Mouse (Mus musculus) stomach, embryonic 14.5 days (tissue): Measurements from ENCODE around the gene Cluh. TPM values are rescaled to one million over a fixed set of nuclear protein-coding genes. Genes with fewer than 3 reads are reported as not detected.

Source experiments
- ATAC-seq: fragments of 200-750 bp; cut with Nextera tagmentation; 2 replicates; pipeline ENCODE4 v1.8.0; 2017; ENCODE audit warnings: low read depth, moderate TSS enrichment; ENCODE audit not compliant: insufficient number of reproducible peaks, insufficient read depth, low FRiP score
- H3K27ac ChIP-seq: fragments of 300-500 bp; sonication (generic); 2 replicates; pipeline ENCODE4 v1.5.1; 2014; ENCODE audit warnings: mild to moderate bottlenecking, low read length, moderate library complexity, mixed read lengths
- H3K27me3 ChIP-seq: fragments of 300-500 bp; sonication (generic); 2 replicates; pipeline ENCODE4 v1.6.1; 2014; ENCODE audit warnings: low read length, control low read depth, mixed read lengths; ENCODE audit not compliant: control insufficient read depth, insufficient read depth
- H3K36me3 ChIP-seq: fragments of 300-500 bp; sonication (generic); 2 replicates; pipeline ENCODE4 v1.6.1; 2014; ENCODE audit warnings: mild to moderate bottlenecking, control low read depth, low read length, moderate library complexity, mixed read lengths; ENCODE audit not compliant: control insufficient read depth, insufficient read depth
- H3K4me1 ChIP-seq: fragments of 300-500 bp; sonication (generic); 2 replicates; pipeline ENCODE4 v1.6.1; 2014; ENCODE audit warnings: low read length, control low read depth, mixed read lengths; ENCODE audit not compliant: control insufficient read depth, insufficient read depth
- H3K4me2 ChIP-seq: fragments of 300-500 bp; sonication (generic); replicated peaks from 2 replicates; pipeline ENCODE4 v1.6.1; 2014; ENCODE audit warnings: low read depth, low read length, control low read depth
- H3K4me3 ChIP-seq: fragments of 300-500 bp; sonication (generic); 2 replicates; pipeline ENCODE4 v1.5.1; 2014; ENCODE audit warnings: low read depth, low read length, control low read depth
- H3K9ac ChIP-seq: fragments of 300-500 bp; sonication (generic); replicated peaks from 2 replicates; pipeline ENCODE4 v1.6.1; 2014; ENCODE audit warnings: low read depth, mild to moderate bottlenecking, control low read depth, low read length, moderate library complexity, mixed read lengths
- H3K9me3 ChIP-seq: fragments of 300-500 bp; sonication (generic); 2 replicates; pipeline ENCODE4 v1.6.1; 2016; ENCODE audit warnings: low read depth, low read length, control low read depth; ENCODE audit not compliant: control insufficient read depth
- WGBS: fragments of 180-500 bp; shearing (Covaris S2); extraction: QIAGEN DNeasy Blood & Tissue Kit; methylation state at CpG from one replicate; pipeline ENCODE4 v1.1.7; 2014; 5-methylcytosine and 5-hydroxymethylcytosine counted together
- polyA plus RNA-seq: library from polyadenylated mRNA; unstranded; fragments of >200 nt; fragmentation: Nextera tagmentation; extraction: Ambion mirVana; gene quantifications from 2 replicates; pipeline ENCODE4 v1.2.1, GENCODE M21; 2014

The Cluh gene
- polyA plus RNA-seq, 1 experiment from 2014 or later: 24.0 TPM

DNA sequence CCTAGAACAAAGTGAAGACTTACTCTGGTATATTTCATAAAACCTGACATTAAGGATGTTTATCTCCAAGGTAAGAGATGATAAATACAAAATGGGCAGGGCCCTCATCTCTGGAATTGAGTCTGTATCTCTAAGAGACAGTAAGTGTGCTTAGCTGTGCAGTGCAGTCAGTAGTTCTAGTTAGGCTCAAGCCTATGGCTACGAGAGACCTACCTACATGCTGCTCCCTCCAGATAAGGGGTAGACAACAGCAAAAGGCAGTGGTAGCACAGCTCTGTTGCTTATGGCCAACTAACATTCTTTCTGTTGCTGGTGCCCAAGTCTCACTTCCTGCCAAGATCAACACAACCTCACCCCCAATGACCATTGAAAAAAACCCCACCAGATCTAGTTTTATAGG lies 24.3 kb downstream of the Cluh start:
- no peaks in the 10 kb centered on the region for H3K9me3 ChIP-seq
- H3K27me3 ChIP-seq: no peaks in the 10 kb centered on the region
- ATAC-seq: no peak

DNA sequence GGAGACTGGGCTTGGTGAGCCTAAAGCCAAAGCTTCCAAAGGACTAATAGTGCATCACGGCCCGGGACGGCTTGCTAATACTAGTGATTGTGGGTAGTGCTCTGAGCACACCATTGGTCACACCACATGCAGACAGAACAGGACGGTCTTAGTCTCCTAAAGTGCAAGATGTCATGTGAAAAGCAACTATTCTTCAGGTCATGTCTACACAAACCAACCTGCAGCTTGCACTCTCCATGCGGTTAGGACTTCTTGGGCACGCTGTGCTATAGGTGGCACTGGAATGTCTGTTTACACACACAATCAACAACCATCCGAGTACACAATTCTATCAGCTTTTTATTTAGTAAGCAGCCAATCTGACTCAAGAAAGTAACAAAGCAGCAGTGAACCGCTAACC lies 25.4 kb downstream of the Cluh start:
- Histone ChIP-seq H3K27ac (no peak overlapping the region), H3K4me2 (no peak overlapping the region), H3K4me3 (no peak overlapping the region), H3K36me3 (peaks cover 51% of the 10 kb centered on the region), H3K4me1 (no peaks in the 10 kb centered on the region), H3K27me3 (no peaks in the 10 kb centered on the region), H3K9ac (no peak overlapping the region), H3K9me3 (no peaks in the 10 kb centered on the region)
- no peak; the same call in 1 of the 2 replicates for ATAC-seq
- WGBS: 92% methylated on average over 8 of the region's 8 CpGs

More for the DNA sequence above, 24.3 kb downstream of the Cluh start:
- H3K4me1 ChIP-seq: no peaks in the 10 kb centered on the region
- no peak overlapping the region for H3K9ac ChIP-seq
- H3K4me3 ChIP-seq: no peak overlapping the region
- no peak overlapping the region for H3K27ac ChIP-seq
- peaks cover 40% of the 10 kb centered on the region for H3K36me3 ChIP-seq
- H3K4me2 ChIP-seq: no peak overlapping the region
- 88% methylated on average over 1 of the region's 1 CpGs for WGBS

DNA sequence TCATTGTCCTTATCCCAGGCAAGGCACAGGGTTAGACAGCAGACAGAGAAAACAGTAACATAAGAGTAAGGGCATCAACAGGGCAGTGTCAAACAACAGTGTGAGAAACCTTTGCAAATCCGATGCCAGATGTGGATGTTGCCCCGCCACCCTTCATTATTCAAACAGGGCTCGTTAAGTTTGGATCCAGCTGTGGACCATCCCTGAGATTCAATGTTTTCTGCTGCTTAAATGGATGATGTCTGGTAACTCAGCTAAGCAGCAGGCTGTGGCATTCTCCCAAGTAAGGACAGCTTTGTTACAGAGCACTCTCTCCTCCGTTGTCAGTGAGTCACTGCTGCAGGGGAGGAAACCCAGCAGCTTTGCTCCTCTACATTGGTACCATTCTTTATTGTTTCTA lies 25.9 kb downstream of the Cluh start:
- Histone ChIP-seq H3K4me3 (no peak overlapping the region), H3K36me3 (peaks cover 54% of the 10 kb centered on the region), H3K9ac (no peak overlapping the region), H3K4me1 (no peaks in the 10 kb centered on the region), H3K27me3 (no peaks in the 10 kb centered on the region), H3K9me3 (no peaks in the 10 kb centered on the region), H3K4me2 (no peak overlapping the region), H3K27ac (no peak overlapping the region)
- WGBS: 89% methylated on average over 4 of the region's 4 CpGs
- ATAC-seq: no peak

DNA sequence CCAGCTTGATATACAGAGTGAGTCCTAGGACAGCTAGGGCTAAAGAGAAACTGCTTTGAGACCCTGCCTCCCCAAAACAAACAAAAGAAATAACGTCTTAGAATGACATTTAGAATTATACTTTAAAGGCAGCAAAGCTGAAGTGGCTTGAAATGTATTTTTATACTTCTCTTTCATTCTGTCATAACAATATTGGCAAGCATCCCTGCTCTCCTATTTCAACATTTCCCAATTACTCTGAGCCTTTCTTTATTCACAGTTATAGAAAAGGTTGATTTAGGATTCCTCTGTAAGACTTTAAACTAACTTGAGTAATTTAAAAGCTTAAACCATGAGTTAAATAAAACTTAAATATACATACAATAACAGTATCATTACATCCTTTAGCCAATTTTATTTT lies 42.9 kb downstream of the Cluh start:
- Histone ChIP-seq H3K36me3 (peaks cover 28% of the 10 kb centered on the region), H3K4me1 (no peaks in the 10 kb centered on the region), H3K4me3 (no peak overlapping the region), H3K27me3 (no peaks in the 10 kb centered on the region), H3K9me3 (no peaks in the 10 kb centered on the region), H3K4me2 (no peak overlapping the region), H3K9ac (no peak overlapping the region), H3K27ac (no peak overlapping the region)
- 64% methylated on average over 1 of the region's 1 CpGs for WGBS
- no peak for ATAC-seq

DNA sequence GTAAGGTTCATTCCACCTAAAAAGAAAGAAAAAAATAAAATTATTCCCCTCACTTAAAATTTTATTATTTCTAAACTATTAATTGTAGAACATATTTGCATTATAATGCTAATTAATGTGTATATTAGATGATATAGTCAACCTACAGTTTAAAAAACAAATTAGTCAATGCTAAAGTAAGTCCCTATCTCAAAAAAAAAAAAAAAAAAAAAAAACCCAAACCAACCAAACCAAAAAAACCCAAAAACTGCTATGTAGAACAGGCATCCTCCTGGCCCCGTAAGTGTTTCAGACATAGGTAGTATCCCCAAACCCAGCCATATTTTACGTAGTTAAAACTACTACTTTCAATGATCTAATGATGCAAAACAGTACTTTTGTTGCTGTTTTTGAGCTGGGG lies 50.2 kb downstream of the Cluh start:
- WGBS: 98% methylated on average over 2 of the region's 2 CpGs
- H3K27me3 ChIP-seq: no peaks in the 10 kb centered on the region
- H3K4me2 ChIP-seq: no peak overlapping the region
- no peak overlapping the region for H3K9ac ChIP-seq
- H3K36me3 ChIP-seq: peaks cover 19% of the 10 kb centered on the region
- no peak for ATAC-seq
- no peak overlapping the region for H3K27ac ChIP-seq
- no peaks in the 10 kb centered on the region for H3K9me3 ChIP-seq
- no peaks in the 10 kb centered on the region; the same call in 1 of the 2 replicates for H3K4me1 ChIP-seq
- no peak overlapping the region for H3K4me3 ChIP-seq

DNA sequence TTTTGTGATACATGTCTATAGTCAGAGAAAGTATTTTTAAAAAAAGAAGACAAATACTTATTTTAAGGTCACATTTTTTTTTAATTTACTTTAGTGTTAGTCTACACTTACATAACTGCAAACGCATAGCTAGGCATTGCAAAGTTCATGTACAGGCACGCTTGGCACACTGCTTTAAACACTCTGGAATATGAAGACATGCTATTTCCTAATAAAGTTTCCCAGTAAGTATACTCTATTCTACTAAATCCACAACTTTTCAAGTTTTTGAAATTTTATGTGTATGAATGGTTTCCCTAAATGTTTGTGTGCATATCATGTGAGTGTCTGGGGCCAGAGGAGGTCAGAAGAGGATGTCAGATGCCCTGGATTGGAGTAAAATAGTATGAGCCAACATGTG lies 54.8 kb downstream of the Cluh start:
- no peak overlapping the region for H3K4me3 ChIP-seq
- H3K9me3 ChIP-seq: no peaks in the 10 kb centered on the region
- no peaks in the 10 kb centered on the region for H3K27me3 ChIP-seq
- H3K4me1 ChIP-seq: no peaks in the 10 kb centered on the region; the same call in 1 of the 2 replicates
- 88% methylated on average over 2 of the region's 2 CpGs for WGBS
- H3K27ac ChIP-seq: no peak overlapping the region
- H3K36me3 ChIP-seq: peaks cover under 1% of the 10 kb centered on the region
- no peak for ATAC-seq
- no peak overlapping the region for H3K9ac ChIP-seq
- H3K4me2 ChIP-seq: no peak overlapping the region

DNA sequence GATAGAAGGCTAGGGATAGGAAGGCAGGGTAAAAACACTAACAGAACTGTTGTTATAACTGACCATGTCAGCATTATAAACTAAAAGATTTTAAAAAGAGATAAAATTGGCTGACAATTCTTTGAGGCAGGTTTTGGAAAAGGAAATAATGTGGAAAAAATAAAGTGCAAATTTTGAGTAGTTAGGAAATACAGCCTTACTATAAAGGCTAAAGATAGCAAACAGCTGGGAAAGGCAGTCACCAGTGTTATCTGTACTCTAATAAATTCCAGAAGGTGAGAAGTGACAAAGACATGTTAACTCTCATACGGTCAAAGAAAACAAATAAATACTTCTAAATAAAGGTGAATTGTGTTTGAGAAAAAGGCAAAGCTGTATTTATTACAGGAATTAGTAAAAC lies 59.5 kb downstream of the Cluh start:
- WGBS: 53% methylated on average over 1 of the region's 1 CpGs

DNA sequence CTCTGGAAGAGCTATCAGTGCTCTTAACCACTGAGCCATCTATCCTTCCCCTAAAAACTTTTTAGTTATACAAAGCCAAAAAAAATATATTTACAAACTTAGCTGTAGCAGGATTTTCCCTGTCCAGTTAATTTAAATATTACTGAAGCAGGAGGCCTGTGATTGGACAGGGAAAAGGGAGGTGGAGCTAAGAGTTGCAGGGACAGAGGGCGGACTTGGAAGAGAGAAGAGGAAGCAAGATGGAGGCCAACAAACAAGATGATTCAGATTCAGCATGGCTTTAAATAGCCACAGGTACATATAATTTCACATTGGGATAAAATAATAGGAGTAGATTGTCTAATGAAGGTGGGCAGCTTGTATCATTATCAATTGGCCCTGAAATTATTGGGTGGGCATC lies 61.4 kb downstream of the Cluh start:
- Histone ChIP-seq H3K4me3 (no peak overlapping the region), H3K4me2 (no peak overlapping the region), H3K27ac (no peak overlapping the region), H3K9ac (no peak overlapping the region), H3K4me1 (0 out of 2 replicates have a peak, but pooled peaks cover 3% of the 10 kb centered on the region), H3K27me3 (no peaks in the 10 kb centered on the region), H3K36me3 (no peaks in the 10 kb centered on the region), H3K9me3 (no peaks in the 10 kb centered on the region)
- no peak for ATAC-seq
- 85% methylated on average over 1 of the region's 1 CpGs for WGBS

More for the DNA sequence above, 59.5 kb downstream of the Cluh start:
- Histone ChIP-seq H3K27me3 (no peaks in the 10 kb centered on the region), H3K4me1 (0 out of 2 replicates have a peak, but pooled peaks cover 3% of the 10 kb centered on the region), H3K9ac (no peak overlapping the region), H3K36me3 (no peaks in the 10 kb centered on the region), H3K9me3 (no peaks in the 10 kb centered on the region), H3K27ac (no peak overlapping the region), H3K4me2 (no peak overlapping the region), H3K4me3 (no peak overlapping the region)
- ATAC-seq: no peak

DNA sequence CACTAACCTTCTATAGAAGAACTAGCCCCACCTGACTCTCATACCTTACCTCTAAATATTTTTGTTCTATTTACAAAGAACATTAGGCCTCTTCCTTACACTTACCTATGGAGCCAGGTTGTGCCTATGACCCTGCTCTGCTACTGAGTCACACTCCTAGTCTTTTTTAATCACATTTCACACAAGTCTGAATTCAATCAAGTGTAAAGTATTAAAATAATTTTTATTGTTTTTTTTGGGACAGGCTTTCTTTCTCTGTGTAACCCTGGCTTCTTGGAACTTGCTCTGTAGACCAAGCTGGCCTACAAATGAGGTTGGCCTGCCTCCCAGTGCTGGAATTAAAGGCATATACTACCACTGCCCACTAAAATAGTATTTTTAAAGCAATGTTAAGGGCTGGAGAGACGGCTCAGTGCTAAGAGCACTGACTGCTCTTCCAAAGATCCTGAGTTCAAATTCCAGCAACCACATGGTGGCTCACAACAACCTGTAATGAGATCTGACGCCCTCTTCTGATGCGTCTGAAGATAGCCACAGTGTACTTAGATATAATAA lies 66.8 kb downstream of the Cluh start:
- Histone ChIP-seq H3K9me3 (no peaks in the 10 kb centered on the region), H3K36me3 (no peaks in the 10 kb centered on the region), H3K4me1 (peaks cover 7% of the 10 kb centered on the region), H3K27ac (no peak overlapping the region), H3K27me3 (no peaks in the 10 kb centered on the region), H3K9ac (no peak overlapping the region), H3K4me3 (no peak overlapping the region), H3K4me2 (no peak overlapping the region)
- 91% methylated on average over 3 of the region's 3 CpGs for WGBS
- no peak for ATAC-seq
